Mouse (Mus musculus) C2C12 (cell line): ENCODE results near the gene Spdl1. TPM values are rescaled to one million over a fixed set of nuclear protein-coding genes. Genes with fewer than 3 reads are reported as not detected.

Source experiments
- H3K27me3 ChIP-seq: one replicate; pipeline ENCODE4 v1.6.1; 2011; ENCODE audit not compliant: control insufficient read depth, insufficient read depth, insufficient read length
- H3K36me3 ChIP-seq: one replicate; pipeline ENCODE4 v1.6.1; 2011; ENCODE audit not compliant: control insufficient read depth, insufficient read depth
- H3K4me3 ChIP-seq: one replicate; pipeline ENCODE4 v1.5.1; 2011; ENCODE audit warnings: mild to moderate bottlenecking, control low read depth; ENCODE audit not compliant: poor library complexity, insufficient read depth, severe bottlenecking
- H3K79me2 ChIP-seq: one replicate; pipeline ENCODE4 v1.6.1; 2011; ENCODE audit not compliant: control insufficient read depth, insufficient read depth
- H3K79me3 ChIP-seq: one replicate; pipeline ENCODE4 v1.6.1; 2011; ENCODE audit warnings: low read depth, control low read depth
- H3ac ChIP-seq: one replicate; pipeline ENCODE3; 2011; ENCODE audit warnings: low read depth; ENCODE audit not compliant: control insufficient read depth, insufficient read length
- CEBPB ChIP-seq: IDR thresholded peaks from one replicate; pipeline ENCODE4 v1.6.1; 2011; ENCODE audit warnings: low read depth, mild to moderate bottlenecking, control low read depth, moderate library complexity
- CTCF ChIP-seq: IDR thresholded peaks from one replicate; pipeline ENCODE4 v1.5.1; 2011; ENCODE audit not compliant: control insufficient read depth, insufficient read depth, insufficient read length
- FOSL1 ChIP-seq: IDR thresholded peaks from one replicate; pipeline ENCODE4 v1.8.0; 2011; ENCODE audit warnings: mild to moderate bottlenecking, low read length; ENCODE audit not compliant: poor library complexity, insufficient read depth, severe bottlenecking
- MAX ChIP-seq: IDR thresholded peaks from one replicate; pipeline ENCODE4 v1.6.1; 2011; ENCODE audit warnings: mild to moderate bottlenecking, control low read depth
- MYOD1 ChIP-seq: IDR thresholded peaks from one replicate; pipeline ENCODE4 v1.6.1; 2011; ENCODE audit warnings: low read depth; ENCODE audit not compliant: control insufficient read depth, insufficient read length
- MYOG ChIP-seq: IDR thresholded peaks from one replicate; pipeline ENCODE4 v1.6.1; 2011; ENCODE audit not compliant: control insufficient read depth, insufficient read length; ENCODE audit errors: extremely low read depth
- USF1 ChIP-seq: IDR thresholded peaks from one replicate; pipeline ENCODE4 v1.6.1; 2011; ENCODE audit warnings: low read depth, mild to moderate bottlenecking, control low read depth, moderate library complexity
- polyA plus RNA-seq: library from polyadenylated mRNA; unstranded; fragments of >200 nt; fragmentation: generic; extraction: Trizol; gene quantifications from one replicate; pipeline ENCODE4 v1.2.1, GENCODE M21; 2012; ENCODE audit warnings: missing spikeins

The Spdl1 gene
- polyA plus RNA-seq, 1 experiment, result 11.5 TPM

DNA sequence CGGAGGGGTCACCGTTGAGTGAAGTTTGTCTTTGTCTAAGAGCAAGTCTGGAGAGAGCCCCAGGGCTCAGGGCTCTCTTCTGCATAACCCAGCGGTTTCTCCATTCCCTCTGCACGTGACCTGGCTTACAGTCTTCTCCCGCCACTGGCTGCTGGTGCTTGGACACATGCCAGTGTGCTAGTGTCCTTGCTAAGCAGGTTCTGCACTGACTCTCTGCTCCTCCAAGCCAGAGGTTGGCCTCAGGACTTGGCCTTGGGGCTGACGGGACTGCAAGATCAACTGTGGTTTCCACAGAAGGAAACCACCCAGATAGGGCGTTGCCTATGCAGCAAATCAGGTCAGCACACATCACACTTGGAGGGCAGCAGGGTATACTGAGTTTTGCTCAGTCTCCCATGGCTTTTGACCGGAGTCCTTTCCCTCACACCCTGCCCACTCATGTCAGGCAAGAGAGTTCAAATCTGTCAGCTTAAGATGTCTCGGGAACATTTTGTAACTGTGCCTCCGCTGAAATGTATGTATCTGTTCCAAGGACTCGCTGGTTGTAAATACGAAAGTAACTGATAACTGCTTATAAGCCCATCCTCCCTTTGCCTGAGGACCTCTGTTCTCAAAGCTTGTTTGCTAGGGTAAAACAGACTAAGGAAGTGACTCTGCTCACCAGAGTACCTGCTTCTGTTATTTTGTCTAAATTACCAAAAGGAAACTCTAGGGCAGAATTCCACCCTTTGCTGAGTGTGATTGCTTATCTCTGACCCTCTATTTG lies 62.0 kb downstream of the Spdl1 start:
- H3K36me3 ChIP-seq, result no peaks in the 10 kb centered on the region
- no peaks in the 10 kb centered on the region for H3K79me3 ChIP-seq
- no peak for TF ChIP-seq FOSL1
- TF ChIP-seq CTCF, result no peak
- no peak for TF ChIP-seq MYOD1
- TF ChIP-seq USF1, result no peak
- TF ChIP-seq CEBPB, result no peak
- TF ChIP-seq MAX, result no peak
- TF ChIP-seq MYOG, result no peak
- H3K27me3 ChIP-seq, result no peaks in the 10 kb centered on the region
- H3K4me3 ChIP-seq, result no peak overlapping the region
- no peak overlapping the region for H3ac ChIP-seq
- no peaks in the 10 kb centered on the region for H3K79me2 ChIP-seq

DNA sequence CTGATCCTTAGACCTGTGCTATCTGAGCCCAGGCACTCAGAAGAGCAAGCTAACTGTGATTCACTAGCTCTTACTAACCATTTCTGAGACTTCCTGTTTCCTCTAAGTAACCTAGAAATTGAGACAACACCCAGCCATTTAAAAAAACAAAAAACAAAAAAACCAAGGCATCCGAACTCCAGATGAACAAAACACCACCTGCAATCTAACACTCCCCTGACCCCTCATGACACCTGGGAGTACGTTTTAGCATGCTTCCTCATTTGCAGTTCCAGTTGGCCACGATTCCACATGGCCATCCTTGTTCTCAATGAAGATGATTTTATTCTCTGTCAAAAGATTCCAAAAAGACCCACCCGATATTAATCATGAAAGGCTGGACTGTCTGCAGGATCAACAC lies 62.8 kb downstream of the Spdl1 start:
- H3K4me3 ChIP-seq, result no peak overlapping the region
- H3K79me2 ChIP-seq, result no peaks in the 10 kb centered on the region
- no peaks in the 10 kb centered on the region for H3K79me3 ChIP-seq
- H3K27me3 ChIP-seq, result no peaks in the 10 kb centered on the region
- no peak overlapping the region for H3ac ChIP-seq
- no peaks in the 10 kb centered on the region for H3K36me3 ChIP-seq
- TF ChIP-seq MAX, result no peak
- no peak for TF ChIP-seq MYOG
- TF ChIP-seq CEBPB, result no peak
- no peak for TF ChIP-seq USF1
- no peak for TF ChIP-seq FOSL1
- TF ChIP-seq CTCF, result no peak
- TF ChIP-seq MYOD1, result no peak

DNA sequence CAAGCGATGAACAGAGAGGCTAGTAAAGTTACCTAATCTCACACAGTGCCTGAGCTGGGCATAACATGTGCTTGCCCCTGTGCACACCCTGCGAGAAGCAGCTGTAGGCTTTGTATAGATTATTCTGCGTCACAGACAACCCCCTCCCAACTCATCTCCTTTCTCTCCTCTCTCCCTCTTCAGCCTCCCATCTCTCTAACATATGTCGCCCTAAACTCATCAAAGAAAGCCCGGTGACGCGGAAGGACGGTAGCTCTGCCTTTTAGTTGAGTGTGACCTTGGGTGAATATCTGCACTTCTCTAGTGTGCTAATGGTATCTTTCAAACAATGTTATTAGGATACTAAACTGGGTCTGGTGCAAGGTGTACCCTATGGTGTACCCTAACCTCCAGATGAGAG lies 63.5 kb downstream of the Spdl1 start:
- H3K36me3 ChIP-seq, result no peaks in the 10 kb centered on the region
- H3K79me2 ChIP-seq, result no peaks in the 10 kb centered on the region
- no peaks in the 10 kb centered on the region for H3K79me3 ChIP-seq
- H3ac ChIP-seq, result no peak overlapping the region
- no peak for TF ChIP-seq USF1
- no peak for TF ChIP-seq MYOD1
- TF ChIP-seq MYOG, result no peak
- TF ChIP-seq CTCF, result no peak
- TF ChIP-seq CEBPB, result no peak
- no peak for TF ChIP-seq MAX
- no peak for TF ChIP-seq FOSL1
- H3K4me3 ChIP-seq, result no peak overlapping the region
- H3K27me3 ChIP-seq, result no peaks in the 10 kb centered on the region

DNA sequence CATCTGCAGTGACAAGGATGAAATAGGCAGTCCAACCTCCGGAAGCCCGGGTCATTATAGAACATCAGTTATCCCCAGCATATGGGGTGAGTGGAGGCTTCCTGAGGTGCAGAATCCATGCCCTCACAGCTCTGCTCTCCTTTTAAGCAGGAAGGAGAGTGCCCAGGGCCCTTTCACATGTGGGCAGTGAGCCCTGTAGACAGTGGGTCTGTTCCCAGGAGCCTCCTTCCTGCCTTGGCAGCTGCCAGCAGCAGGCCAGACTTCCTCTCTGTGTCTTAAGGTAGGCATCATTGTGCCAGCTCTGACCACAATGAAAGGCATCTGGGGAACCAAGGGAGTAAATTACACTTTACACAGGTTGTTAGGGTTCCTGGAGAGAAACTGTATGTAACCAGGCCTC lies 64.0 kb downstream of the Spdl1 start:
- Histone ChIP-seq H3K27me3 (no peaks in the 10 kb centered on the region), H3K79me3 (no peaks in the 10 kb centered on the region), H3K79me2 (no peaks in the 10 kb centered on the region), H3ac (no peak overlapping the region), H3K36me3 (no peaks in the 10 kb centered on the region), H3K4me3 (no peak overlapping the region)
- TF ChIP-seq MYOD1 (no peak), CEBPB (no peak)

DNA sequence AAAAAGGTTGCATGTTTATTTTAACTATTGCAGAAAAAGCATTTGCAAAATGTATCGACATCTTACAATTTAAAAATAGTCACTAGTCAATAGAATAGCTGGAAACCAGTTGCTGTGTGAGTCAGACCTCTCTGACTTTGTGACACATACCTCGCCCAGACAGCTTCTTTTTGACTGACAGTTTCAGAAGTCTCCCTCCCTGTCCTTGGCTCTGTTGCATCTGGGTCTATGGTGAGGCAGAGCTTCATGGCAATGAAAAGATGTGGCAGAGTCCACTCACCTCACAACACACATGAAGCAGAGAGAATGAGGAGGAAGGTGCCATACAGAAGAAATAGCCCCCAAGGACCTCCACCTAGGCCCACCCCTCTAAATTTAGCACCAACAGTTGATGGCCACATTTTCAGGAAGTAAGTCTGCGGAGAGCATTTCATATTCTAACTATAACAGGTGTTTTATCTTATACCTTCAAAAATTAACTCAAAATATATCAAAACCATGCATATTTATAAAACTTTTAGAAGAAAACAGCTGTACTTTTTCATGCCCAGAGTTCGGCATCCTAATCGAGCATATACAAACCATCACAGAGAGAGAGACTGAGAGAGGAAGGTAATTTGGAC lies 69.6 kb downstream of the Spdl1 start:
- no peaks in the 10 kb centered on the region for H3K79me2 ChIP-seq
- TF ChIP-seq CTCF (no peak), CEBPB (no peak), USF1 (no peak), MAX (no peak), MYOG (no peak), FOSL1 (no peak), MYOD1 (no peak)
- no peaks in the 10 kb centered on the region for H3K36me3 ChIP-seq
- H3K4me3 ChIP-seq, result no peak overlapping the region
- H3ac ChIP-seq, result no peak overlapping the region
- H3K27me3 ChIP-seq, result no peaks in the 10 kb centered on the region
- no peaks in the 10 kb centered on the region for H3K79me3 ChIP-seq
